Mouse (Mus musculus): ENCODE measurements around the gene Zfand4. TPM values are rescaled to one million over a fixed set of nuclear protein-coding genes. Genes with fewer than 3 reads are reported as not detected.
"Not testable (repeated sequence)": the region's sequence is repeated elsewhere in the genome, so short reads cannot be mapped to it uniquely, and the experiment has no call there.

The Zfand4 gene
- total and polyA plus RNA-seq, 3 experiments = 0.12 to 1.7 (median 0.93) TPM

DNA sequence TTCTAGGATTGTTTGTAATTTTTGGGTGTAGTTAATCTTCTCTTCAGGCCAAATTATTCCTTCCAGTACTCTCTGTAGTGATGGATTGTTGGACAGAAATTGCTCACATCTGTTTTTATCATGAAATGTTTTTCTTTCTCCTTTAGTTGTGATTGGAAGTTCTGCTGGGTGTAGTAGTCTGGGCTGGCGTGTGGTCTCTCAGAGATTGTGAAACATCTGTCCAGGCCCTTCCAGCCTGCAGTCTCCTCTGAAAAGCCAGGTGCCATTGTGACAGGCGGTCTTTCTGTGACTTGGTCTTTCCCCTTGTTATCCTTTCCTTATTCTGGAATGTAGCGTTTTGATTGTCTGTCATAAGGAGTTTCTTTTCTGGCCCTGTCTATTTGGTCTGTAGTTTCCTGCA lies 55.2 kb downstream of the Zfand4 start:
- no peak for DNase-seq

GRCm38 (mm10) chr6:116326641-116327040 lies 62.6 kb downstream of the Zfand4 start:
- DNase-seq = no peak

DNA sequence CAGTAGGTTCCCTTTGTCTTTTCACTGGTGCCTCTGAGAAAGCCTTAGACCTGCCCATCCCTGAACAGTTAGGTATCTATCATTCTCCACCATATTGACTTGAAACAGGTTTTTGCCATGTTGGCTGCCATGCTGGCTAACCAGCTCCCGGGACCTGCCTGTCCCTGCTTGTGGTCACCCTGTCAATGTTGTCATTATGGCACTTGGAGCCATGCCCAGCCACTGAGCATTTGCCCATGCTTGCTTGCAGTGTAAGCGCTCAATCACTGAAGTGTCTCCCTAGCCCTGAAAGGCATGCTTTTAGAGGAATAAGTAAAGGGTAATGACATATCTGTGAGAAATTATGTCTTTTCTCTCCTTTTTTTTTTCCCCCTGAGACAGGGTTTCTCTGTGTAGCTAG lies 67.4 kb downstream of the Zfand4 start:
- peak; percentile 19 for DNase-seq

GRCm38 (mm10) chr6:116337466-116337834 lies 73.4 kb downstream of the Zfand4 start:
- no peak for DNase-seq

GRCm38 (mm10) chr6:116337835-116338501 lies 73.9 kb downstream of the Zfand4 start, which contains the start of gene March8:
TSS of gene March8 (plus strand) at chr6:116338024.
- peak; percentile 95 for DNase-seq

DNA sequence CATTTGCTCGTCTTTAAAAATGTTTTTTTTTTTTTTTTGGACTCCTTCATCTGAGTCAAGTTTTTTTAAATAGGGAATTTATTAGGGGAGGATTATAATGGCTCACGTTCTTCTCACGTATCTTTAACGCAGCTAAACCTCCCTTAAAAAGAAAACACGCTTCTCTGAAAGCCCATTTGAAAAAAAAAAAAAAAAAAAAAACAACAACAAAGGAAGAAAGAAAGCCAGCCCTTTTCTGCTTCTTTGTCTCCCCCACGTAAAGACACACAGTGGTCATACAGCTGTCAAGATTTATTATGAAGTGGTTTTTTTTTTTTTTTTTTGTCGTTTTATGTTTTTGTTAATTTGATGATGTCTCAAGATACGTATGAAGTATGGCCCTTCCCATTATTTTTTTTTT lies 74.5 kb downstream of the Zfand4 start:
- DNase-seq = no peak

GRCm38 (mm10) chr6:116339088-116339487 lies 75.1 kb downstream of the Zfand4 start:
- no peak for DNase-seq

DNA sequence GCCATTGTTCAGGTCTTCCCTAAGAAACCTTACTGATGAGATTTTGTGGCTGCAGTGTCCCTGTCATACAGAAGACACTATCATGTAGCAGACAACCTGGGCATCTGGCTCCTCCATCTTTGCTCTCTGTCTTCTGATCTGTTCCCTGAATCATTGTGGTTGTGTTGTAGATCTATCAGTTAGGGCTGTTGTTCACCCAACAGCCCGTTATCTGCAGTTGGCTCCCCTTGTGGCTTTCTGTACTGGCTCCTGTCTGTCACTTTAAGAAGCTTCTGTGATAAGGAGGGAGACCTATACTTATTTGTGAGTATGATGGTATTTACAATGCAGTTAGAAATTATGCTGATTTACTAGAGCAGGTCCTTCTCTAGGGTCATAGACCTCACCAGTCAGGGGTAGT lies 76.5 kb downstream of the Zfand4 start:
- DNase-seq = no peak

DNA sequence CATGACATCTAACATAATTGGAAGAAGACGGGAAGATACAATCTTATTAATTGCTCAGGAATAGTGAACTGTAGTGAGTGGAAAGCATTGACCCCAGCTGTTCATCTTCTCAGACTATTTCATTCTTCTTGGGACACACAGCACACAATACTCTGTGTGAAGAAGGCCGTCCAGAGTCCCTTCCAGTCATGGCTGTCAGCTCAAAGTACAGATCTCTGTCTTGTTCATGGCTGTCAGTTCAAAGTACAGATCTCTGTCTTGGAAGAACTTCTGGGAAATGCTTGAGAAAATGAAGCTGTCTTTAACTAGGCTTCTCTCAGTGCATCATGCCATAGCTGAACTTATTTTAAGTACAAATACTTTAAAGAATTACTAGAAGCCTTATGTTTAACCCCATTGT lies 83.9 kb downstream of the Zfand4 start:
- no peak for DNase-seq

DNA sequence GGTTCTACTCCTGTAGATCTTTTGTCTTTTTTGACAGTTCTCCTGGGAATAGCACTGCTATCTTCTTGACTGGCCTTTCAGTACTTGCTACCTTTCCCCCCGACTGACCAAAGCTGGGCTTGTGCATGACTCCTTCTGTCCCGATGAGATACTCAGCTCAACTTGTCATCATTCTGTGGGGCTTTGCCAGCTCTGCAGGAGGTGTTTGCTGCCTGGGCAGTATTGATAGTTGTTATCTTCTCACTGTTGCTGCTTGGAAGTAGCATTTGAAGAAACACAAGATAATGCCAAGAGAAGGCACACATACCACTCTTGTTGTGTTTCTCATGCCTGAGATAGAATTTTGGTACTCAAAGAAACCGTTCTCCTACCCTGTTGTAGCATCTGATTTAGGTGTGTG lies 86.0 kb downstream of the Zfand4 start:
- no peak for DNase-seq

- no peak for DNase-seq
Observed at GRCm38 (mm10) chr6:116350643-116351042, 86.6 kb downstream of the Zfand4 start.

GRCm38 (mm10) chr6:116351534-116351933 lies 87.5 kb downstream of the Zfand4 start:
- DNase-seq = no peak

DNA sequence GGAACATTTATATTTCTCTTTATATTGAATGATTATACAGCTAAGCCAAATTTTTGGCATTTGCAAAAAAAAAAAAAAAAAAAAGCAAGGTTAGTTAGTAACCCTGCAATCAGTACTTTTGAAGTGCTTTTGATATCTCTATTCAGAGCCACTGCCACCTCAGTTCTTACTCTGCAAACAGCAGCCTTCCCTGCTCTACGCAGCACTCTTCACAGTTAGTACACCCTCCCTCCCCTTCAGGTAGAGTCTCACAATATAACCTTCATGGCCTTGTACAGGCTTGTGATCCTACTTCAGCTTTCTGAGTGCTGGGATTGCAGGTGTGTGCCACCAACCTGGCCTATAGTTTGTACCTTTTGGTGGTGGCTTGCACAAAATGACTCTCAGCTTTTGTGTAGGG lies 89.4 kb downstream of the Zfand4 start:
- DNase-seq = no peak

- not testable (repeated sequence) for DNase-seq
Observed at GRCm38 (mm10) chr6:116356311-116356947, 92.4 kb downstream of the Zfand4 start.

- no peak for DNase-seq
Observed at GRCm38 (mm10) chr6:116356948-116357325, 92.9 kb downstream of the Zfand4 start.

- DNase-seq = peak; percentile 26
Observed at GRCm38 (mm10) chr6:116358056-116358455, 94.0 kb downstream of the Zfand4 start.

DNA sequence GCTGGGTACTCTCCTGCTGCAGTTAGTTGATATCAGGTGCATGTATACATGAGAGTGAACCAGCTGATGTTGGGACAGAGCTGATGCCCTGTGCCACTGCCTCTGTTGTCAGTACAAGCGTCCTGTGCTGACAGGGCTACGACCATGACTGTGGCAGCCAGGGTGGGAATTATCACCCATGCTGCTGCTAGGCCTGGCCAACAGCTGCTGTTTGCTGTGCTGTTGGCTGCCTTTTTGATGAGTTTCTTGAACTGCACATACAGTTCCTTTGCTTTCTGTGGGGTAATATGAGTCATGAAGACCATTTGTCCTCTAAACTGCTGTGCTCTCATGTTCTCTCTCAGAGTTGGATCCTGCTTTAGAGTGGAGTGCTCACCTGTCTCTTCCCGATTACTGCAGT lies 95.2 kb downstream of the Zfand4 start:
- no peak for DNase-seq

DNA sequence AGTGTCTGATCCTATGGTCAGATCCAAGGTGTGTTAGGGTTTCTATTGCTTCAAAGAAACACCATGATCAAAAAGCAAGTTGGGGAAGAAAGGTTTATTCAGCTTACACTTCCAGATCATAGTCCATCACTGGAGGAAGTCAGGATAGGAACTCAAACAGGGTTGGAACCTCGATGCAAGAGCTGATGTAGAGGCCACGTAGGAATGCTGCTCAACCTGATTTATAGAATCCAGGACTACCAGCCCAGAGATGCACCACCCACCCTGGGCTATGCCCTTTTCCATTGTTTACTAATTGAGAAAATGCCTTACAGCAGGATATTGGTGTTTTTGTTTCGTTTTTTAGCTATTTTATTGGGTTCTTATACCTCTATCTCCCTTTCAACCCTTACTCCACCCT lies 97.4 kb downstream of the Zfand4 start:
- no peak for DNase-seq

- no peak for DNase-seq
Observed at GRCm38 (mm10) chr6:116361993-116362392, 98.0 kb downstream of the Zfand4 start.

- peak; percentile 39 for DNase-seq
Observed at GRCm38 (mm10) chr6:116367971-116368370, 103.9 kb downstream of the Zfand4 start.

DNA sequence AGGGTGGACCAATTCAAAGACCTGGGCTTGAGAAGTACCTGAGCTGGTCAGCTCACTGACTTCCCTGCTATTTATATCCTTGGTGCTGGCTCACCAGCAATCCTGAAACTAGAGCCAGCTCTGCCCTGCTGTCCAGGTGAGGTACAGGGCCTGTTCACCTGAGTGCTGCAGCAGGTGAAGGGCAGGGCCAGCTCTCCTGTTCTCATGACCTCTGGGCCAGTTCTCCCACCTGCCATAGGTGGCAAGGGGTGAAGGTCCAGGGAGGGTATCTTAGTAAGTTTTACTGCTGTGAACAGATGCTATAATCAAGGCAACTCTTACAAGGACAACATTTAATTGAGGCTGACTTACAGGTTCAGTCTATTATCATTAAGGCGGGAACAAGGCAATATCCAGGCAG lies 105.8 kb downstream of the Zfand4 start:
- DNase-seq = no peak

- DNase-seq = no peak
Observed at GRCm38 (mm10) chr6:116370216-116370976, 106.4 kb downstream of the Zfand4 start.

- DNase-seq = no peak
Observed at GRCm38 (mm10) chr6:116371500-116371899, 107.5 kb downstream of the Zfand4 start.
